Mouse (Mus musculus) lung, adult 2 months (tissue): ENCODE measurements around the gene Mknk2. TPM values are rescaled to one million over a fixed set of nuclear protein-coding genes. Genes with fewer than 3 reads are reported as not detected.

Source experiments
- DNase-seq: peaks from one replicate; pipeline ENCODE4 v3.0.0; 2022
- H3K4me1 ChIP-seq: fragments of 200-500 bp; 2 replicates; pipeline ENCODE4 v1.6.1; 2011; ENCODE audit warnings: low read length; ENCODE audit not compliant: control insufficient read depth, insufficient read depth
- H3K4me3 ChIP-seq: fragments of 200-500 bp; replicated peaks from 2 replicates; pipeline ENCODE3; 2011; ENCODE audit warnings: low read depth, mild to moderate bottlenecking, control low read depth, low read length; ENCODE audit errors: extremely low read depth
- CTCF ChIP-seq: fragments of 200-500 bp; IDR thresholded peaks from 2 replicates; pipeline ENCODE4 v1.5.1; 2011; ENCODE audit warnings: mild to moderate bottlenecking, low read length, control low read depth; ENCODE audit not compliant: insufficient read depth
- POLR2A ChIP-seq: fragments of 200-500 bp; IDR thresholded peaks from 2 replicates; pipeline ENCODE4 v1.6.1; 2011; ENCODE audit warnings: low read depth, mild to moderate bottlenecking, control low read depth, low read length, borderline replicate concordance; ENCODE audit errors: extremely low read depth
- whole genome bisulfite sequencing: fragments of 180-500 bp; shearing (Covaris S2); methylation state at CpG from one replicate; pipeline ENCODE4 v1.1.7; 2018; 5-methylcytosine and 5-hydroxymethylcytosine counted together
- polyA plus RNA-seq: library from polyadenylated mRNA; depleted of rRNA; stranded (reverse); fragments of >200 nt; gene quantifications from 2 replicates; pipeline ENCODE4 v1.2.3, GENCODE M21; 2012; rRNA removed

Gene Mknk2
- polyA plus RNA-seq: 267 and 338 TPM in 2 replicates

GRCm38 (mm10) chr10:80677942-80678436 lies at the start of gene Mknk2:
Gene Mknk2, minus strand, starts transcription at chr10:80678112.
- Histone ChIP-seq H3K4me3 (peak within 1 kb of the TSS; percentile 84), H3K4me1 (peaks cover 39% of the 10 kb centered on the region)
- peak; percentile 92 for DNase-seq
- WGBS: under 1% methylated on average over 8 of the region's 8 CpGs
- TF ChIP-seq POLR2A (peak; percentile 65; the same call in 1 of the 2 replicates), CTCF (no peak)

GRCm38 (mm10) chr10:80717281-80717680 lies 39.4 kb upstream of the Mknk2 start:
- WGBS: 63% methylated on average over 1 of the region's 1 CpGs

DNA sequence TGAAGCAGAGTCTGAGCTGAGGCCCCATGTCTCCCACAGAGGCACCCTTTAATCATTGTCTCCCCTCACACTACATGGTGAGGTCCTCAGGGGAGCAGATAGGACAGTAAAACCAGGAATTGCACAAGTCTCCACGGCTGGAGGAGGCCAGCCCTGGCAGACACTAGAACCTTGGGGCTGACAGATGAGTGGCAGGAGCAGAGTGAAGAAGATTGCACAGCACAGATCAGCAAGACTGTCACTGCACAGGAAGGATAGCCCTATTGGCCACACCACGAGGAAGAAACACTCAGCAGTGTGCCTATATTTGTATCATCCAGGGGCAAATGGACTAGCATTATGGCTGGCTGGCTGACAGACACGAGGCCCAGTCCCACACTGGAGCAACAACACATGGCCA lies 32.9 kb upstream of the Mknk2 start:
- no peak for DNase-seq
- Histone ChIP-seq H3K4me3 (no peak overlapping the region), H3K4me1 (no peaks in the 10 kb centered on the region)
- TF ChIP-seq CTCF (no peak), POLR2A (no peak)
- WGBS: 71% methylated on average over 3 of the region's 3 CpGs

More at GRCm38 (mm10) chr10:80717281-80717680, 39.4 kb upstream of the Mknk2 start:
- DNase-seq: no peak
- Histone ChIP-seq H3K4me1 (no peaks in the 10 kb centered on the region), H3K4me3 (no peak overlapping the region)
- no peak for TF ChIP-seq CTCF
- TF ChIP-seq POLR2A: no peak

DNA sequence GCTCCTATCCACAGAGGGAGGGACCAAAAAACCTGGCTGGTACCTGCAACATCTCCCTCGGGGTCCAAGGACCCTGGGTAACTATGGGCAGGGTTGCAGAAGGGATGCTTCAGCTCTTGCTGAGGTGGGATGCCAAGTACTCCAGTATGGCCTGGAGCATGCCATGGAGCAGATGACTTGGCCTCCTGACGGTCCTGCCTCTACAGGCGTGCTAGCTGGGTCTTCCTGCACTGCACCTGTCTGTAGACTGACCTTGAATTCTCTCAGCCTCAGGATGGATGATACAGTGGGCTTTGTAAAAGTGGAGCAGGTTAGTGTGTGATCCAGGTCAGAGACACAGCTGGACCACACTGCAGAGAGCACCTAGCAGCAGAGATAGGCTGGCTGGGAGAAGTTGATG lies 27.6 kb upstream of the Mknk2 start:
- Histone ChIP-seq H3K4me1 (0 out of 2 replicates have a peak, but pooled peaks cover 7% of the 10 kb centered on the region), H3K4me3 (no peak overlapping the region)
- TF ChIP-seq POLR2A: no peak
- no peak for TF ChIP-seq CTCF
- no peak for DNase-seq
- 76% methylated on average over 3 of the region's 3 CpGs for WGBS

DNA sequence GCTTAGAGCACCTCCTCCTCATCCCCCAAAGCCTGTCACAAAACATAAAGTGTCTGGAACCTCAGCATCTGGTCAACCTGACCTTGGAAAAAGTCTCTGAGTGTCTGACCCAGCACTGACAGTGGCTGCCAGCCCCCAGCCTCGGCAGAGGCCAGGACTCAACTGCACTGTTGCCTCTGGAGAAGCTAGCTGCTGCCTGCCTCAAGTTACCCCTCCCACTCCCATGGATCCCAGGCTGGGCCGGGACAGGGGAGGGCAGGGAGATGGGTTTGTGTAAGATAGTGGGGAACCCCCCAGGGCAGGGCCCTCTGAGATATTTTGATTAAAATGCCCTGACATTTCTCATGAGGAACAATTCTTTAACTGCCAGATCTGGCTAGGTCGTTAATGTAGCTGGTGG lies 27.1 kb upstream of the Mknk2 start:
- Histone ChIP-seq H3K4me1 (0 out of 2 replicates have a peak, but pooled peaks cover 7% of the 10 kb centered on the region), H3K4me3 (no peak overlapping the region)
- DNase-seq: no peak
- WGBS: 58% methylated on average over 3 of the region's 3 CpGs
- TF ChIP-seq POLR2A (no peak), CTCF (no peak)

GRCm38 (mm10) chr10:80704418-80704817 lies 26.5 kb upstream of the Mknk2 start:
- Histone ChIP-seq H3K4me1 (0 out of 2 replicates have a peak, but pooled peaks cover 7% of the 10 kb centered on the region), H3K4me3 (no peak overlapping the region)
- TF ChIP-seq POLR2A (no peak), CTCF (no peak)
- 83% methylated on average over 5 of the region's 5 CpGs for WGBS
- DNase-seq: no peak

DNA sequence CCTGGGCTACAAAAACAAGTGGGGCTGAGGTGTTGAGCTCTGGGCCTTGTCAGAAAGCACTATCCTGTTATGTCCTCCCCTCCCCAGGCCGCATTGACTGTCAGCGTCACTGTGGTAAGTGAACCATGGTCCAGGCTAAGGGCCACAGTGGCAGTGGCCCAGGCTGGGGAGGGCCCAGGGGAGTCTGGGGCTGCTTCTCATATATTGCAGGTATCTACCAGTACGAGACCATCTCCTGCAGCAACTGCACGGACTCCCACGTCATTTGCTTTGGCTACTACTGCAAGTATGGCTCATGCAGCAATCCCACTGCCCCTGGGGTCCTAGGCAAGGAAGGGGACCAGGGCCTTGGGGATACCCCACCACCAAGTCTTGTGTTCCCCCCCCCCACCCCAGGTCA lies 25.7 kb upstream of the Mknk2 start:
- TF ChIP-seq CTCF: no peak
- TF ChIP-seq POLR2A: no peak
- DNase-seq: no peak
- Histone ChIP-seq H3K4me3 (no peak overlapping the region), H3K4me1 (0 out of 2 replicates have a peak, but pooled peaks cover 7% of the 10 kb centered on the region)
- WGBS: 86% methylated on average over 5 of the region's 5 CpGs

DNA sequence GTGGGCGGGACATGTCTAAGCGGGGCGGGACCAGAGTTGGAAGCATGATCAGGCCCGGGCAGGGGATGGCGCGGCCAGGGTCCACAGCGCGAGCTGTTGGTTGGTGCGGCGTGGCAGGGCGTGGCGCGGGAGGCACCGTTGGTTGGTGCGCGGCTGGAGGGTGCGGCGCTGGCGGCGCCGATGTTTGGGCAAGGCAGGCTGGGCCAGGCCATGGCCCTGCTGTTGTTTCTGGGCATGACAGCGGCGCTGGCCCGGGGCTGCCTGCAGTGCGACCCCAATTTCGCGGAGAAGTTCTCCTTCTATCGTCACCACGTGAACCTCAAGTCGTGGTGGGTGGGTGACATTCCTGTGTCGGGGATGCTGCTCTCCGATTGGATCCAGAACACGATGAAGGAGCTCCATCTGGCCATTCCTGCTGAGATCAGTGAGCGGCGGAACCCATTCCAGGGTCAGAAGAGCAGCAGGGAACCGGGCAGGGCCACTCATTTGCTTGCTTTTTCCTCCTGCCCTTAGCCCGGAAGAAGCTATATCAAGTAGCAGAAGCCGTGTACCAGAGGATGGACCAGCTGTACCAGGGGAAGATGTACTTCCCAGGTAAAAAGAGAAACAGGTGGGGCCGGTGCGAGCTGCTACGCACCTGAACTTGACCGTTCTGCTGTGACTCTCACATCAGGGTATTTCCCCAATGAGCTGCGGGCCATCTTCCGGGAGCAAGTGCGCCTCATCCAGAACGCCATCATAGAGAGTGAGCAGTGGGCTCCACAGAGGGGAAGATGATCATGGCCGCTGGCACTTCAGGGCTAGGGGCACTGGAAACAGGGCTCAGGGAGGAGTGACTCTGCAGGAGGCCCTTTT lies 24.9 kb upstream of the Mknk2 start:
- 2% methylated on average over 47 of the region's 47 CpGs for WGBS
- TF ChIP-seq POLR2A (peak; percentile 56; the same call in 1 of the 2 replicates), CTCF (no peak)
- Histone ChIP-seq H3K4me1 (0 out of 2 replicates have a peak, but pooled peaks cover 7% of the 10 kb centered on the region), H3K4me3 (peak overlapping the region; percentile 77)
- DNase-seq: peak; percentile 94

GRCm38 (mm10) chr10:80701721-80702535 lies 24.0 kb upstream of the Mknk2 start, which contains the start of the genes Mob3a and Izumo4:
Gene Mob3a, minus strand, starts transcription at chr10:80701977.
Gene Izumo4, plus strand, starts transcription at chr10:80702184.
- H3K4me1 ChIP-seq: 0 out of 2 replicates have a peak, but pooled peaks cover 7% of the 10 kb centered on the region
- under 1% methylated on average over 59 of the region's 59 CpGs for WGBS
- peak within 1 kb of the TSS; percentile 91 for H3K4me3 ChIP-seq
- DNase-seq: peak; percentile 98
- TF ChIP-seq CTCF: no peak
- peak; percentile 46; the same call in 1 of the 2 replicates for TF ChIP-seq POLR2A
